Mouse (Mus musculus): Measurements from ENCODE around the gene Ccdc114. TPM values are rescaled to one million over a fixed set of nuclear protein-coding genes. Genes with fewer than 3 reads are reported as not detected.

Gene Ccdc114
- total RNA-seq, 2 experiments from 2014 or later: 0.28 to 0.42 TPM

DNA sequence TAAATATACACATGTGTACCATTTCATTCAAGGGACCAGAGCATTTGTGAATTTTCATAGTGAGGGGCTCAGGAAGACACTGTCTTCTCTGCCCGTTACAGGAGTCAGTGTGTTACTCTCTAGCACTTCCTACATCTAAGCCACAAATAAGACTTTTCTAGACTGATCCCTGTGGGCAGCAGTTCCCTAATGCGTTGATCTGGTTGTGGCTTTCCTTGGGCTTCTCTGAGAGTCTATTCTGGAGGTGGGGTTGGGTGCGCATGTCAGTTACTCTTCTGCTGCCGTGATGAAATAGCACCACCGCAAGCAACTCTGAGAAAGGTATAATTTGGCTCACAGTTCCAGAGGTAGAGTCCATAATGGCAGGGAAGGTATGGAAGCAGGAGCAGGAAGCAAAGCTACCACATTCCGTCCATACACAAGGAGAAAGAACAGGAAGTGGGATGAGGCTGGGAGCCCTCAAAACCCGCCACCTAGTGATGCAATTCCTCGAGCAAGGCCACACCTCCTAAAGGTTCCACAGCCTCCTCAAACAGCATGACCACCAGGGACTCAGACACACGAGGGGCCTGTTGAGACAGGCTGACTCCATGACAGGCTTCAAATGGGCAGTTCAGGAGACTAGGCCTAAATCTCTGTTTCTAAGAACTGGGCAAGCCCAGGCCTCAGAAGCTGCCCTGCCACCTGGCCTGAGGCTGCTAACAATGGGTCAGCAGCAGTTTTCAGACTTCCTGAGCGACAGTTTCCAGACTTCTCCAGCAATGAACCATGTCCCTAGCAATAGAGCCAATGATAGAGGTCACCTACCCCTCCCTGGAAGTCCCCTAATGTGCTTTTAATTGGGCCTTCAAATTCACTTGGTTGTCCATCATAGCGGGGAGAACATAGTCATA, 48.2 kb downstream of the Ccdc114 start:
- intact Hi-C loops (cut with DNase I): no loop called here
- DNase-seq: no peak

DNA sequence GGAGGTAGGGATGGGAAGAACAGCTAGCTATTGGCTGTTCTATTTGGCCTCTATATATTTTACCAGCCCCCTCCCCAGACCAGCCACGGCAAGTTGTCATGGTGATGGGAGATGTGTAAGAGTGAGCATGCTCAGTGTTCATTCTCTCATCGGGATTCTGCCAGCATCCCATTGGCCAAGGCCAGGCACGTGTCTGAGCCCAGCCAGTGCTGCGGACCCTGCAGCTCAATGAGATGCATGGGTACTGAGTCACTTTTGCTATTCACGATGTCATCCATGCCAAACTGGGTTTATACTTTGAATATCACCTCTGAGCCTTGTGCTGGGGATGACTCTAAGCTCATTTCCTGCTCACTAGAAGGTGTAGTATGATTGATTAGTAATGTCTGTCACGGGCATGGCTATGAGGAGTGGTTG, 49.4 kb downstream of the Ccdc114 start:
- no peak for DNase-seq
- intact Hi-C loops (cut with DNase I): no loop called here

DNA sequence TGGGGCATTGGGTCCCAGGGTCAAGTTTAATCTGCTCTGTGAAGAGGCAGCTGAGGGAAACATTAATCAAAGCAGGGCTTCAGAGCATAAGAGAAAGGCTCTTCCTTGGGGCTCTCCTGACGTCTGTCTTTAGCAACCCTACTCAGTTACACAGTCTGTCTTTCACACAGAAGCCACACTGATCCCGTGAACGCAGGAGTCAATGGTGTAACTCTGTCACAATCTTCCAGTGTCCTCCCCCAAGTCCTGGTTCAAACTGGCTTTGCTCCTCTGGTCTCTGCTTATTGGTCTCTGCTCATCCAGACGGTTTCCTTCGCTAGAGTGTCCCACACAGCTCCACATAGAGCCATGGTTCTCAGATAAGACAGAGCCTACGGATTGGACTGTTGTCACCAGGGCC, 50.2 kb downstream of the Ccdc114 start:
- intact Hi-C loops (cut with DNase I): no loop called here

DNA sequence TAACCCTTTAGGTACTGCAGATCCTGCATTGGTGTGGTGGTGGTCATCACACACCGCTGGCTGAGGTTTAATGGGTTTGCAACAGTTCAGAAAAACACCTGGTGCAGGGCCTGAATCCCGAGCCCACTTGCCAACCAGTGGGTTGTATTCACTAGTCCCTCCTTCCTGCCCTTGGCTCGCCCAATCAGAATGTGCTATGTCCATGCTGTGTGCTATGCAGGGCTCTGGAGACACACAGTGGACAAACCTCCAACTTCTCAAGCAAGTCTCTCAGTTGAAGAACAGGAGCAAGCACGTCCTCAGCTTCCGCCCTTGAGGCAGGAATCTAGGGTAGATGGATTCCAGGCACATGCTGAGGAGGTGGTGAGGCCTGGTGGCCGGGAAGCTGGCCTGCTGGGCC, 50.6 kb downstream of the Ccdc114 start:
- DNase-seq: no peak
- intact Hi-C loops (cut with DNase I): no loop called here

More for the DNA sequence above, 50.2 kb downstream of the Ccdc114 start:
- DNase-seq: no peak

DNA sequence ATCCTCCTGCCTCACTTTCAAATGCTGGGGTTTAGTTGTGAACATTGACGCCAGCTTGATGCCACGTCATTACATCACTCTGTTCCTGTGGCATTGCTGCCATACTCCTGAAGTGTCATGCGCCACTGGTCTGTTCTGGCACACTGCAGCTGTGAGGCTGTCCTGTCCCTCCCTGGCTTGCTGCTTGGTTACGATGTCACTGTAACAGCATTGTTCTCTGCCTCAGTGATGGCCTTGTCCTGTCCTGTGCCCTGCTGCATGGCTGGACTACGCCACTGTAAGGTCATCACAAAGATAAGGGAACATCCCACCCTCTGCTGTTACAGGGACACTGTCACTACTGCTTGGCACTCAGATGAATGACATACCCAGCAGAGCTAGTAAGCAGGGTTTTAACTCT, 57.7 kb downstream of the Ccdc114 start:
- no peak for DNase-seq
- intact Hi-C loops (cut with DNase I): loop anchor here (10.0 kb wide), 1 partner anchor 217 kb away; no protein-coding TSS in a partner anchor

DNA sequence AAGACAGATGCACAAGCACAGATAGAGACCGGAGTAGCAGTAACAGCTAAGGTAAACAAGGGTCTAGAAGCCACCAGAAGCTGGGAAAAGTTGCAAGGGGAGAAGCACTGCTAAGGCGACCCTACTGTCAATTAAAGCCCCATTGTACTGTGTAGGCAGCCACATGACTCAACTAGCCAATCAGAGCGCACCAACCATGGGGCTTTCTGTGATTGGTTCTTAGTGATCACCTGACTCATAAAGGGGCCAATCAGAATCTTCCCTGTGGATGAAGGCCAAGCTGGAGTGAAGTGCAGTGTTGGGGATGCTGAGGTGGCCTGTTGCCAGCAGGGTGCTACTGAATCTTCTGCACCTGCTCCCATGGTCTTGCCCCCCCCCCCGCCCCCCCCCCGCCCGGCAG, 63.0 kb downstream of the Ccdc114 start:
- no peak for DNase-seq
- intact Hi-C loops (cut with DNase I): loop anchor here (10.0 kb wide), 1 partner anchor 222 kb away; no protein-coding TSS in a partner anchor

DNA sequence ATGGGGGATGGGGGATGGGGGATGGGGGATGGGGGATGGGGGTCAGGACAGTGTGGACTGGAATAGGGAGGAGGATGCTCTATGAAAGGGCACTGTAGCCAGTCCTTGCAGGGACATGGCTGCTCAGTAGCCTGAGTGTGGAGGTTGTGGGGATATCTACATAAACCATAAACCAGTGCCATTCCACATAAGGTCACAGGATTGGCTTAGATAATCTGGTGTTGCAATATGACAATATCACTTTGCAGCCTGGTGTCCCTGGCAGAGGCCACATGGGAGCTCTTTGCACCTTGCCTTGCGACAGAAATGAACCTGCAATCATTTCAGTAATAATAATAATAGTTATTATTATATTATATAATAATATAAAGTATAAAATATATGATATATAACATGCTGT, 64.5 kb downstream of the Ccdc114 start:
- no peak for DNase-seq
- intact Hi-C loops (cut with DNase I): loop anchor here (10.0 kb wide), 1 partner anchor 224 kb away; no protein-coding TSS in a partner anchor

DNA sequence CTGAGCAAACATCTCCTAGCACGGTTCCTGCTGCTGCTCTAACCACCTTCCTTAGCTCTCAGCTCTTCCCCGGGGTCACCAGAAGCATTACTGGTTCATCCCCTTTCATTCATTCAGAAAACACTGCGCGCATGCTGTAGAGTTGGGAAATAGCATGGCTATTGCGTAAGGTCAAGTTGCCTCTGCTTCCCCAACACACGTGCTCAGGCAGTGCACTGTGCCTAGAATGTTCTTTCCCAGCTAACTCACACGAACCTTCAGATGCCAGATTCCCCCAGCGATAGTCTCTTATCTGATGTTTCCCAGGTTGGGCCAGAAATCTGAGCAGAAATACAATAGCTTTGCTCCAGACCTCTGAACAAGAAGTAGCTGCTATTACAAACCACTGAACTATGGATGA, 68.6 kb downstream of the Ccdc114 start:
- intact Hi-C loops (cut with DNase I): no loop called here
- DNase-seq: no peak

Other genes with a start within 250 kb of the Ccdc114 start
- under 1 TPM; 0.52 to 0.69 TPM for gene Ntn5, start 240.1 kb upstream of the Ccdc114 start, total RNA-seq (2021)
- gene Sec1, start 229.7 kb upstream of the Ccdc114 start, total RNA-seq (2021): under 1 TPM; 0.12 to 0.26 TPM
- gene Car11, start 224.2 kb upstream of the Ccdc114 start, total RNA-seq (2021): 1 to 10 TPM; 7.7 to 9.5 TPM
- 100 to 1,000 TPM in 1 of 2 experiments, 10 to 100 TPM in 1; 52.8 to 118 TPM for gene Dbp, start 219.0 kb upstream of the Ccdc114 start, total RNA-seq (2021)
- 100 to 1,000 TPM; 396 to 453 TPM for gene Rpl18, start 208.6 kb upstream of the Ccdc114 start, total RNA-seq (2021)
- 10 to 100 TPM; 12.2 to 12.7 TPM for gene Sphk2, start 206.1 kb upstream of the Ccdc114 start, total RNA-seq (2021)
- gene Fam83e, start 202.9 kb upstream of the Ccdc114 start, total RNA-seq (2021): under 1 TPM in 1 of 2 experiments, not detected in 1; 0.10 TPM
- not detected for gene Spaca4, start 198.3 kb upstream of the Ccdc114 start, total RNA-seq (2021)
- gene Lmtk3, start 140.3 kb upstream of the Ccdc114 start, total RNA-seq (2021): not detected
- not detected for gene Sult2b1, start 139.4 kb upstream of the Ccdc114 start, total RNA-seq (2021)
- gene Cyth2, start 109.5 kb upstream of the Ccdc114 start, total RNA-seq (2021): 10 to 100 TPM; 32.6 to 33.4 TPM
- gene Kcnj14, start 99.3 kb upstream of the Ccdc114 start, total RNA-seq (2021): under 1 TPM; 0.15 to 0.27 TPM
- 10 to 100 TPM; 11.8 to 14.5 TPM for gene Grwd1, start 93.1 kb upstream of the Ccdc114 start, total RNA-seq (2021)
- gene Kdelr1, start 51.3 kb upstream of the Ccdc114 start, total RNA-seq (2021): 10 to 100 TPM; 52.8 to 56.7 TPM
- under 1 TPM; 0.22 to 0.23 TPM for gene Grin2d, start 45.7 kb upstream of the Ccdc114 start, total RNA-seq (2021)
- gene Syngr4, start 27.4 kb upstream of the Ccdc114 start, total RNA-seq (2021): not detected
- 10 to 100 TPM; 54.4 to 59.5 TPM for gene Tmem143, start 27.1 kb upstream of the Ccdc114 start, total RNA-seq (2021)
- 10 to 100 TPM; 10.9 to 11.2 TPM for gene Emp3, start 2.7 kb upstream of the Ccdc114 start, total RNA-seq (2021)
- gene Abcc6, start 106.2 kb downstream of the Ccdc114 start, total RNA-seq (2021): not detected
- gene Nomo1, start 109.6 kb downstream of the Ccdc114 start, total RNA-seq (2021): 10 to 100 TPM; 54.5 to 66.7 TPM
- 10 to 100 TPM; 93.5 to 99.5 TPM for gene Kcnj11, start 176.7 kb downstream of the Ccdc114 start, total RNA-seq (2021)

Measured in gastrocnemius, postnatal 36 days (tissue).